Mouse (Mus musculus): ENCODE data around the gene Morc1.
A peak's percentile ranks its signal among the peaks of the same experiment; 100 is the strongest.

Gene Morc1

GRCm38 (mm10) chr16:48632351-48632750 lies 201.3 kb downstream of the Morc1 start:
- DNase-seq: no peak

- DNase-seq: no peak
Observed at GRCm38 (mm10) chr16:48646246-48646645, 215.2 kb downstream of the Morc1 start.

- DNase-seq: no peak
Observed at GRCm38 (mm10) chr16:48671696-48672095, 240.7 kb downstream of the Morc1 start.

- DNase-seq: no peak
Observed at GRCm38 (mm10) chr16:48672664-48673063, 241.6 kb downstream of the Morc1 start.

- peak; percentile 6 for DNase-seq
Observed at GRCm38 (mm10) chr16:48675607-48676006, 244.6 kb downstream of the Morc1 start.

GRCm38 (mm10) chr16:48676205-48676604 lies 245.2 kb downstream of the Morc1 start:
- no peak for DNase-seq

GRCm38 (mm10) chr16:48677381-48677780 lies 246.3 kb downstream of the Morc1 start:
- DNase-seq: no peak

GRCm38 (mm10) chr16:48678029-48678428 lies 247.0 kb downstream of the Morc1 start:
- no peak for DNase-seq
